In the genomic region with DNA sequence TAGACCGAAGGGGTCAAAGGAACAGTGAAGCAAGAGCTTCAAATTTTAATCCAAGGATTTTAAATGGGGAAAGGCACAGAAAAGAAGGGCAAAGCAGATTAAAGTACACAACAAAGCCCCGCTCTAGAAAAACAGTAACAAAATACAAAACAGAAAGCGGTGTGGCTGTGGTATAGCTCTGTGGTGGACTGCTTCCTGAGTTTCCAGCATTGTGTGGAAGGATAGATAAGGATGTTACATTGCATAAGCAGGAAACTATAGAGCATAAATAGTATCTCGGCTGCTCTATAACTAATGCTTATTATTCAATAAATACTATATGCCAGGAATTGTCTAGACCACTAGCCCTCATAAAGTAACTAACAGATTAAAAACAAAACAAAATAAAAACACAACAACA, we compare ENCODE assay signal across 20 mouse cellular contexts.
DNase-seq lines count a peak whose midpoint lies in the region; ATAC-seq and TF ChIP-seq lines count a peak whose summit lies in the region.
"Had no signal": no experiment of that assay in that cellular context is flagged by ENCODE, and none has a peak within 500 bp of the region (broad histone marks: within the 10 kb centered on the region; RNA-seq: fewer than 3 reads in every experiment).

No protein-coding gene starts in this region.

- no peak overlapping the region for H3K4me3 ChIP-seq in liver, embryonic 14.5 days (ENCODE audit: insufficient read depth in 1 of 2, low read depth in 2 of 2, low read length in 2 of 2)
- H3K4me3 ChIP-seq in limb, embryonic 10.5 days, result no peak overlapping the region
- H3K4me3 ChIP-seq: embryonic facial prominence, embryonic 12.5 days; heart, embryonic 13.5 days; hindbrain, embryonic 12.5 days had no signal

- 24% methylated on average over 4 of the region's 4 CpGs for WGBS in liver, embryonic 14.5 days (ENCODE audit: insufficient replicate concordance)
- 96% methylated on average over 4 of the region's 4 CpGs for WGBS in limb, embryonic 10.5 days

- ATAC-seq in liver, embryonic 14.5 days (ENCODE audit: insufficient read depth), result peak; percentile 43; the same call in 1 of the 2 replicates
- ATAC-seq in hematopoietic stem cell, adult 5-6 weeks (replicated peaks in 1 of 2; ENCODE audit: insufficient read depth in 1 of 2, low FRiP score in 2 of 2, low TSS enrichment in 1 of 2, low read depth in 1 of 2, poor library complexity in 2 of 2, severe bottlenecking in 2 of 2), result peak; percentile 43 to 57; a peak in 1 of 4 replicates
- ATAC-seq in megakaryocyte-erythroid progenitor cell, adult 5-6 weeks (replicated peaks; ENCODE audit: low FRiP score, low TSS enrichment, poor library complexity, severe bottlenecking), result peak; percentile 62
- ATAC-seq: CD4-positive, CD25-positive, alpha-beta regulatory T cell, adult 4 months; forebrain, embryonic 16.5 days; hindbrain, embryonic 16.5 days had no signal

- no peaks in the 10 kb centered on the region for H3K36me3 ChIP-seq in liver, embryonic 14.5 days (replicated peaks; ENCODE audit: control insufficient read depth, insufficient read depth, low read depth)
- H3K36me3 ChIP-seq in limb, embryonic 10.5 days, result no peaks in the 10 kb centered on the region
- H3K36me3 ChIP-seq: embryonic facial prominence, embryonic 12.5 days; G1E; hindbrain, embryonic 12.5 days had no signal

- H3K4me1 ChIP-seq in liver, embryonic 14.5 days (replicated peaks; ENCODE audit: control insufficient read depth in 2 of 2, insufficient read depth in 2 of 2, low read length in 1 of 2), result no peaks in the 10 kb centered on the region
- H3K4me1 ChIP-seq in limb, embryonic 10.5 days, result no peaks in the 10 kb centered on the region
- H3K4me1 ChIP-seq: embryonic facial prominence, embryonic 12.5 days; hindbrain, embryonic 12.5 days had no signal

- TF ChIP-seq EP300 in liver, embryonic 14.5 days (IDR thresholded peaks at IDR 0.05; ENCODE audit: low read depth), result no peak

- no peak overlapping the region for H3K9ac ChIP-seq in liver, embryonic 14.5 days (replicated peaks)
- H3K9ac ChIP-seq: embryonic facial prominence, embryonic 12.5 days; heart, embryonic 13.5 days; hindbrain, embryonic 12.5 days had no signal

- H3K4me2 ChIP-seq in liver, embryonic 14.5 days (ENCODE audit: low read depth), result no peak overlapping the region
- H3K4me2 ChIP-seq: embryonic facial prominence, embryonic 12.5 days; heart, embryonic 13.5 days; hindbrain, embryonic 12.5 days had no signal

- no peak overlapping the region for H3K27ac ChIP-seq in liver, embryonic 14.5 days
- no peak overlapping the region for H3K27ac ChIP-seq in limb, embryonic 10.5 days
- H3K27ac ChIP-seq: embryonic facial prominence, embryonic 12.5 days; heart, embryonic 13.5 days; hindbrain, embryonic 12.5 days had no signal

- no peak for TF ChIP-seq CTCF in liver, embryonic 14.5 days (IDR thresholded peaks at IDR 0.05; ENCODE audit: low read depth)

- H3K9me3 ChIP-seq in liver, embryonic 14.5 days (ENCODE audit: control insufficient read depth, low read length), result no peaks in the 10 kb centered on the region
- H3K9me3 ChIP-seq in limb, embryonic 10.5 days (replicated peaks), result no peaks in the 10 kb centered on the region
- H3K9me3 ChIP-seq: embryonic facial prominence, embryonic 12.5 days; heart, embryonic 13.5 days; hindbrain, embryonic 12.5 days had no signal

- no peaks in the 10 kb centered on the region for H3K27me3 ChIP-seq in liver, embryonic 14.5 days (ENCODE audit: control insufficient read depth, insufficient read depth, low read length)
- H3K27me3 ChIP-seq in limb, embryonic 10.5 days (ENCODE audit: low read depth, poor library complexity, severe bottlenecking), result no peaks in the 10 kb centered on the region
- H3K27me3 ChIP-seq: embryonic facial prominence, embryonic 12.5 days; heart, embryonic 13.5 days; hindbrain, embryonic 12.5 days had no signal

- no peak for DNase-seq in liver, embryonic 14.5 days (ENCODE audit: low read depth in 3 of 3, low spot score in 3 of 3)
- no peak for DNase-seq in liver
- DNase-seq in thymus, postnatal 14 days, result no peak
- DNase-seq in limb, embryonic 10.5 days (ENCODE audit: low spot score), result no peak
- DNase-seq: adrenal gland, adult 8-10 months; adrenal gland, postnatal 36 days; B cell, adult 2 months; cerebellum, adult 2 months; cerebellum, postnatal 10 days; gastrocnemius, postnatal 10 days; heart, postnatal 36 days had no signal
